Mouse (Mus musculus) intestine, postnatal 0 days (tissue): ENCODE measurements at regions not wholly inside any gene's neighbourhood (a gene's known extent, or its start where the extent isn't known, plus 50 kb on each side); places are given as distances from the start of the nearest gene placed in this dataset.

Experiments
- ATAC-seq: fragments of 200-750 bp; cut with Nextera tagmentation; 2 replicates; pipeline ENCODE4 v1.8.0; 2017; ENCODE audit warnings: mild to moderate bottlenecking, moderate TSS enrichment, moderate library complexity
- H3K27ac ChIP-seq: fragments of 300-500 bp; sonication (generic); 2 replicates; pipeline ENCODE4 v1.5.1; 2014; ENCODE audit warnings: mild to moderate bottlenecking, low read depth, low read length, moderate library complexity
- H3K27me3 ChIP-seq: fragments of 300-500 bp; sonication (generic); replicated peaks from 2 replicates; pipeline ENCODE4 v1.6.1; 2014; ENCODE audit warnings: low read length, mixed read lengths; ENCODE audit not compliant: control insufficient read depth, insufficient read depth
- H3K36me3 ChIP-seq: fragments of 300-500 bp; sonication (generic); 2 replicates; pipeline ENCODE4 v1.6.1; 2014; ENCODE audit warnings: mild to moderate bottlenecking, moderate library complexity; ENCODE audit not compliant: control insufficient read depth, insufficient read depth
- H3K4me1 ChIP-seq: fragments of 300-500 bp; sonication (generic); replicated peaks from 2 replicates; pipeline ENCODE4 v1.6.1; 2014; ENCODE audit warnings: antibody characterized with exemption, low read length, mixed read lengths; ENCODE audit not compliant: control insufficient read depth, insufficient read depth
- H3K4me2 ChIP-seq: fragments of 300-500 bp; sonication (generic); replicated peaks from 2 replicates; pipeline ENCODE4 v1.6.1; 2014; ENCODE audit warnings: low read depth, mild to moderate bottlenecking, moderate library complexity
- H3K4me3 ChIP-seq: fragments of 300-500 bp; sonication (generic); 2 replicates; pipeline ENCODE4 v1.5.1; 2014; ENCODE audit warnings: low read depth, low read length
- H3K9ac ChIP-seq: fragments of 300-500 bp; sonication (generic); 2 replicates; pipeline ENCODE4 v1.6.1; 2014; ENCODE audit warnings: mild to moderate bottlenecking, low read depth, low read length
- H3K9me3 ChIP-seq: fragments of 300-500 bp; sonication (generic); 2 replicates; pipeline ENCODE4 v1.6.1; 2016; ENCODE audit warnings: mixed run types; ENCODE audit not compliant: control insufficient read depth
- CTCF ChIP-seq: sonication (generic); IDR thresholded peaks from 2 replicates; pipeline ENCODE4 v1.5.1; 2016; ENCODE audit warnings: low read depth, mild to moderate bottlenecking, control low read depth, antibody characterized with exemption, moderate library complexity
- WGBS: fragments of 180-500 bp; shearing (Covaris S2); extraction: QIAGEN DNeasy Blood & Tissue Kit; methylation state at CpG from one replicate; pipeline ENCODE4 v1.1.7; 2014; 5-methylcytosine and 5-hydroxymethylcytosine counted together

- ATAC-seq = no peak
- Histone ChIP-seq H3K4me3 (no peak overlapping the region), H3K27ac (no peak overlapping the region), H3K36me3 (no peaks in the 10 kb centered on the region), H3K4me2 (no peak overlapping the region), H3K4me1 (no peaks in the 10 kb centered on the region), H3K27me3 (no peaks in the 10 kb centered on the region), H3K9me3 (no peaks in the 10 kb centered on the region), H3K9ac (no peak overlapping the region)
- WGBS = 71% methylated on average over 5 of the region's 5 CpGs
- TF ChIP-seq CTCF = no peak
These were observed 379.0 kb upstream of the Nrp1 start for GRCm38 (mm10) chr8:127979180-127980030.

- WGBS = 81% methylated on average over 5 of the region's 5 CpGs
- Histone ChIP-seq H3K36me3 (no peaks in the 10 kb centered on the region), H3K27me3 (no peaks in the 10 kb centered on the region), H3K4me1 (no peaks in the 10 kb centered on the region), H3K9me3 (no peaks in the 10 kb centered on the region), H3K4me2 (no peak overlapping the region), H3K9ac (no peak overlapping the region), H3K4me3 (no peak overlapping the region), H3K27ac (no peak overlapping the region)
- no peak for ATAC-seq
- TF ChIP-seq CTCF = no peak
These were observed 376.2 kb upstream of the Nrp1 start for GRCm38 (mm10) chr8:127982165-127982564.

- Histone ChIP-seq H3K4me2 (no peak overlapping the region), H3K9me3 (no peaks in the 10 kb centered on the region), H3K4me3 (no peak overlapping the region), H3K27me3 (no peaks in the 10 kb centered on the region), H3K9ac (no peak overlapping the region), H3K27ac (no peak overlapping the region), H3K36me3 (no peaks in the 10 kb centered on the region), H3K4me1 (no peaks in the 10 kb centered on the region)
- WGBS = 83% methylated on average over 6 of the region's 6 CpGs
- no peak for TF ChIP-seq CTCF
- no peak for ATAC-seq
These were observed 372.8 kb upstream of the Nrp1 start for GRCm38 (mm10) chr8:127985616-127986015.

DNA sequence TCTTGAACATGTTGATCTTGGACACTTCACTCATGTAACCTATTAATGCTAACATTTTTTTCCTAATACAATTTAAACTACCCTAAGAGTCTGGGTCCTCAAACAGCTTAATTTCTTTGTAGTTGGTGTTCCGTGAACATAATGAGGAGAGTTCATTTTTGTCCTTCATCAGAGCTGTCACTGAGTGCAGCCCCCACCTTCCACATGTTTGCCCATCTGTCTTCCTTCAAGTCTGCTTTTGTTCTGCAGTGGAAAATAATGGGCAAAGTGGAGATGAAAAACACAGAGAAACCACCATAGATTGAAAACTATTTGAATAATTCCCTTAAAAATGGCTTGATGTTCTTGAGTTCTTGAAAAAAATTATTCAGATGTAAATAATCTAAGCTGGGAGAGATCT, 369.5 kb upstream of the Nrp1 start:
- no peak for ATAC-seq
- Histone ChIP-seq H3K27ac (no peak overlapping the region), H3K4me2 (no peak overlapping the region), H3K4me3 (no peak overlapping the region), H3K36me3 (no peaks in the 10 kb centered on the region), H3K9ac (no peak overlapping the region), H3K9me3 (no peaks in the 10 kb centered on the region), H3K27me3 (no peaks in the 10 kb centered on the region), H3K4me1 (no peaks in the 10 kb centered on the region)
- TF ChIP-seq CTCF = no peak
- 93% methylated on average over 1 of the region's 1 CpGs for WGBS

DNA sequence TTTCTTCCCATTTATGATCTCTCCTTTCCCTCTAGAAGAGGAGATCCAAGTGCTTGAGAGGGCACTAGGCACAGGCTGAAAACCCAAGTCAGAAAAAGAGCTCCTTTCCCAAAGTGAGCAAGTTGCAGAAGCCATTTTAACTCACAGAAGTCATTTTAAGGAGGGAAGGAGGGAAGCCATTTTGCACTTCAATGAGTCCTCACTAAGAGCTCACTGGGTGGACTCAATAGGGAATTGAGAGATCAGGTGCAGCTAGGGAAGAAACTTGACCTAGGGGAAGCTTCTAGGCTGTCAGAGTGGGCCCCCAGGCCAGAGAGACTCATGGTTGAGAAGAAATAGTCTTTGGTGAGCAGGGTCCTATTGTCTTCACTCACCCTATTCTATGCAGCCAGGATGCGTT, 363.5 kb upstream of the Nrp1 start:
- Histone ChIP-seq H3K9ac (no peak overlapping the region), H3K27ac (no peak overlapping the region), H3K27me3 (no peaks in the 10 kb centered on the region), H3K4me3 (no peak overlapping the region), H3K9me3 (no peaks in the 10 kb centered on the region), H3K4me2 (no peak overlapping the region), H3K36me3 (no peaks in the 10 kb centered on the region), H3K4me1 (no peaks in the 10 kb centered on the region)
- TF ChIP-seq CTCF = no peak
- ATAC-seq = no peak
- WGBS = 83% methylated on average over 1 of the region's 1 CpGs

GRCm38 (mm10) chr8:127995490-127995889, 362.9 kb upstream of the Nrp1 start:
- no peak overlapping the region for H3K9ac ChIP-seq
- WGBS = 86% methylated on average over 1 of the region's 1 CpGs

More at GRCm38 (mm10) chr8:127995490-127995889, 362.9 kb upstream of the Nrp1 start:
- no peak for ATAC-seq
- Histone ChIP-seq H3K4me3 (no peak overlapping the region), H3K4me1 (no peaks in the 10 kb centered on the region), H3K9me3 (no peaks in the 10 kb centered on the region), H3K27me3 (no peaks in the 10 kb centered on the region), H3K4me2 (no peak overlapping the region), H3K36me3 (no peaks in the 10 kb centered on the region), H3K27ac (no peak overlapping the region)
- no peak for TF ChIP-seq CTCF
